Mouse (Mus musculus) C2C12 (cell line): ENCODE results near the gene Ints7.

Experiments
- CEBPB ChIP-seq: IDR thresholded peaks from one replicate; pipeline ENCODE4 v1.6.1; 2011; ENCODE audit warnings: low read depth, mild to moderate bottlenecking, control low read depth, moderate library complexity
- USF1 ChIP-seq: IDR thresholded peaks from one replicate; pipeline ENCODE4 v1.6.1; 2011; ENCODE audit warnings: low read depth, mild to moderate bottlenecking, control low read depth, moderate library complexity

- TF ChIP-seq CEBPB (no peak), USF1 (no peak)
Measured at GRCm38 (mm10) chr1:191642903-191643302, 67.5 kb downstream of the Ints7 start.
